Mouse (Mus musculus): ENCODE measurements around the gene Nprl2. TPM values are rescaled to one million over a fixed set of nuclear protein-coding genes. Genes with fewer than 3 reads are reported as not detected.
"Not testable (repeated sequence)": the region's sequence is repeated elsewhere in the genome, so short reads cannot be mapped to it uniquely, and the experiment has no call there.

Gene Nprl2
- total RNA-seq, 1 experiment from 2014 or later, result 12.8 TPM

DNA sequence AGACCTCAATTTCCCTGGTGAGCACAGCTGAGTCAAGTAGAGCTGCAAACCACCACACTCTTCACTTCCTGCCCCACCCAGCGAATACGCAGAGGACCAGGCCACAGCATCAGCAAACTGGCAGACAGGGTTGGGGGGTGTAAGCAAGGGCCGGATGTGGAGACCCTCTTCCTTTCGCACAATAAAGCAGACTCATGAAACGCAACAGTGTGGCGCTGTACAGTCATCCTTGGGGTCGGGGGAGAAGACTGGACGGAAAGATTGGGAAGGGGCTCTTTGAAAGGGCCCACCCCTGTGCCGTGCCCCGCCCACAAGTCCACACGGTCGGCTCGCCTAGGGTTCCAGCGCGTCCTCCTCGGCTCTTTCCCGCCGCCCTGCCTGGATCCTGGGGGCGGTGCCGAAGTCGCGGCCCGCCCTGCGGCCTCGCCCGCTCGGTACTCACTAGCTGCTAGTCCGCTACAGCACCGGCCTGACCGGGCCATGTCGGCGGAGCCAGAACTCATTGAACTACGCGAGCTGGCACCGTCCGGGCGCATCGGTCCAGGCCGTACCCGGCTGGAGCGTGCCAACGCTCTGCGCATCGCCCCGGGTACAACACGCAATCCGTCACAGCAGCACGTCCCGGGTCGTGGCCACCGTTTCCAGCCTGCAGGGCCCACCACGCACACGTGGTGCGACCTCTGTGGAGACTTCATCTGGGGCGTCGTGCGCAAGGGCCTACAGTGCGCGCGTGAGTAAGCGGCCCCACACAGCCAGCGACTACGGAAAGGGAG is 9.3 kb downstream of the Nprl2 start, which contains the start of gene Rassf1:
TSS of gene Rassf1 (plus strand) at position 439 of the 773 bp plus-strand sequence.
- ATAC-seq (replicated peaks; ENCODE audit: low read depth, poor library complexity, severe bottlenecking), result peak; percentile 27

DNA sequence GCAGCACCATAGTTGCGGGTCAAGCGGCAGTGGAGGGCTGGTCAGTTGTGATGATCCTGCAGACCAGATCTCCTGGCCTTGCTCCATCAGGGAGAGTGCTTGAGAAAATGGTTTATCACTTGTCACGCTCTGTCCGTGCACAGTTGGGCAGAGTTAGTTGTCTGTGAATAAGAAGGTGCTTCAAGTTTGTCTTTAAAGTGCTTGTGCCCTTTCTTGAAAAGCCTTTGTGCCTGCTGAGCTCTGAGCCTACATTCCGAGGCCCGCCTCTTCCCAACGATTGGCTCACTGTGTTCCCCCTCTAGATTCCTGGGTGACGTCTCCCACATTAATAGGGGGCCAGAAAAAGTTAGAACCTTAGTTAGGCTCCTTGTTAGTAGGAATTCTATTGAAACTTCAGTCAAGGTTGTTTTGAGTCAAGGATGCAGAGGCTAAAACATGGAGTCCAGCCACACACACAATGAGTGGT is 9.9 kb downstream of the Nprl2 start:
- ATAC-seq (replicated peaks; ENCODE audit: low read depth, poor library complexity, severe bottlenecking), result no peak

DNA sequence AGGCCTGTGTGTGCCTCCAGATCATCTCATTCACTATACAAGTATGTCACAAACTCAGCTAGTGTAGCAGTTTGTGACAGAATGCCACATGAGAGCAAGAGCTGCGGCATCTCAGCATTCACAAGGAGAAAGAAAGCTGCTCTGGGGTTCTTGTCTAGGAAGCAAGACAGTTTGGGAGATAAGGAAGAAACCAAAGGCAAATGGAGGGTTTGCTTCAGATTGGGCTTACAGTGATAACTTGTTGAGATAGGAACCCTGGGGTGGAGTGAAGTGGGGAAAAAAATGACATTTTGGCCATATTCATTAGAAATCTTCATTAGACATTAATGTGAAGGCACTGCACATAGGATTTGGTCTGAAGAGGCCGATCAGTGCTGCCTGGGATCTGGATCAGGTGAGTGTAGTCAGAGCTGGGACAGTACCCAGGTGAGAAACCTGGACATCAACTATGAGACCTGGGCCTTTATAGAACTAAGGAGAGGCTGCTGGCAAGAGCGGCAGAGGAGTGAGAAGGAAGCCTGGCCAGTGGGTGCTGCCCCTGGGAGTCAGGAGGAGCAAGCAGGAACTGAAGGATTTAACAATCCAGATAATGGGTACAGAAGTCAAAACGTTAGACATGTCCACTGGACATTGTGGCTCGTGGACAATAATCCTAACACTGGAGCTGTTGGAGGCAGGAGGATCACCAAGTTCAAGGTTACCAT is 10.8 kb downstream of the Nprl2 start:
- ATAC-seq (replicated peaks; ENCODE audit: low read depth, poor library complexity, severe bottlenecking), result no peak

DNA sequence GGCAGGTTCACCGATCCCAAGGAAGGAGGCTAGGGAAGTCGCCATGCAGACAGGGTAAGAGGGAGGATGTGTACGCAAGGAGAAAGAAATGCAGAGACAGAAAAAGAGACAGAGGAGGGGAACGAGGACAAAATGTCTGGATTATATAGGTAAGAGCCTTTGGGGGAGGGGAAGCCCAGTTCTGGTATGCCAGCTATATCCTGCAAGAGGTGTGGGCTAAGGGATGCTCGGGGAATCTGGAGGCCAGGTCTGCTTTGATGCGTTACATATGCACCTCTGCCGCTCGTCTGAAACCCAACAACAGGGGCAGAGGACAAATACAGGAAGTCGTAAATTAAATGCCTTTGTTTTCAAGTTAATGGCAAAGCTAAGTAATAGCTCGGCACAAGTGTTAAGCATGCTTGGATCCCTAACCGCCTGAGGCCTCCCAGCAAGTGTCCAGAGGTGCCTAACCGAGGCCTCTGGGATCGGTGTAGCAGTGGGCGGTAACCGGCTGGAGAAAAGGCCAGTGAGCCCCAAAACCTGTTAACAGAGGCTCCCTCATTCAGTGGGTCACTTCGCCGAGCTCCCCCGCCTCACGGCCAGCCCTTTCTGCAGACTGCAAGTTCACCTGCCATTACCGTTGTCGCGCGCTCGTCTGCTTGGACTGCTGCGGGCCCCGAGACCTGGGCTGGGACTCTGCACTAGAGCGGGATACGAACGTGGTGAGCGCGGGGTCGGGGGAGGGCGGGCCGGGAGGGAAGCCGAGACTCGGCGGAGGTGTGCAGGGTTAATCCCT is 11.7 kb downstream of the Nprl2 start:
- no peak for ATAC-seq (replicated peaks; ENCODE audit: low read depth, poor library complexity, severe bottlenecking)

DNA sequence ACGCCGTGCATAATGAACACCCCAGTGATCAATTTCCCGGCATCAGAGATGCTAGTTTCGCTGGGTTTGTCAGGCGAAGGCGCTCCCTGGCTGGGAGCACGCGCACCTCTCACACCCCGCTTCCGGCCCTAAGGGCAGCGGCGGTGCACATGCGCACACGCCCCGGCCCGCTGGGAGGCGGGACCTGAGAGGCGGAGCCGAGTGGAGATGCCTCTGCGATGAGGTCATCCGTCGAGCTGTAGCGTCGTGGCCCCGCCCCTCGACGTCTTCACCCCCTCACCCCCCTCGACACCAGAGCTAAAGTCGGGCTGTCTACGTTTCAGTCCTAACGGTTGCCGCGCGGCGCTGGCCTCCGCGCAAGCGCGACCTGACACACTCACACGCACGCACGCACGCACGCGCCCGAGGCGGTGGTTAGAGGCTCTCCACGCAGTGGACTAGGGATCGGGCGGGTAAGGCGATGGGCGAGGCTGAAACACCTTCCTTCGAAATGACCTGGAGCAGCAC is 12.3 kb downstream of the Nprl2 start:
- peak; percentile 82 for ATAC-seq (replicated peaks; ENCODE audit: low read depth, poor library complexity, severe bottlenecking)

DNA sequence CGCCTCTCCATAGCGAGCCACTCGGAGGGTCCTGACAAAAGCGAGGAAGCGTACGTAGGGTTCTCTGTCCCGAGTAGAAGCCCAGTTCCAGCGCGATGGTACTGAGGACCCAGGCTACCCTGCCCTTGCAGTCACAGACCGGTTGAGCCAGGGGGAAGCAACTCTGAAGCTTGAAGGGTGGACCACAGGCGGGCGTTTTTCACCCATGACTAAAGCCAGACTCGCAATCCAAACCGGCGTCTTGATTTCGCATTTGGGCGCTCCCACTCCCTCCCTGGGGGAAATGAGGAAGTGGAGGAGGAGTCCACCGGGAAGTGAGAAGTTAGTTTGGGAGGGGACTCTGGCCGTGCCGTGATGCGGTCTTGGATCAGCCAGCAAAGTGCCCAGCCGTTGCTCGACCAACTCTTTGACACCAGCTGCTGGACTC is 13.0 kb downstream of the Nprl2 start:
- peak; percentile 15; the same call in 1 of the 2 replicates for ATAC-seq (replicated peaks; ENCODE audit: low read depth, poor library complexity, severe bottlenecking)

DNA sequence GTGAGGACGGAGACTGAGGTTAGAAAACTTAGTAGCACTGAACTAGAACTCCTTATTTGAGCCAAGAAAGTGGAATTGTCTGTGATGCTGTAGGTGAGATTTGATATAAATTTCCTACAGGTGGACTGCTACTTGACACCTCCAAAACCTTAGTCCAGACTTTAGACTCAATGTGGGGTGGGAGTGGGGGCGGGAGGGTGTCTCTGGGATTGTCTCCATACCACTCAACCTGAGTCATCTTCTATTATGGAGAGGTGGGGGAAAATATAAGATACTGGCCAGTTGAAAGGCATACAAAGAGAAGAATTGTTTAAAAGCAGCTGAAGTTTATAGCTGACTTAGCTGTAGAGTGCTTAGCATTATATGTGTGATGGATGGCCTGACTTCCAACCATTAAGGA is 13.7 kb downstream of the Nprl2 start:
- no peak for ATAC-seq (replicated peaks; ENCODE audit: low read depth, poor library complexity, severe bottlenecking)

DNA sequence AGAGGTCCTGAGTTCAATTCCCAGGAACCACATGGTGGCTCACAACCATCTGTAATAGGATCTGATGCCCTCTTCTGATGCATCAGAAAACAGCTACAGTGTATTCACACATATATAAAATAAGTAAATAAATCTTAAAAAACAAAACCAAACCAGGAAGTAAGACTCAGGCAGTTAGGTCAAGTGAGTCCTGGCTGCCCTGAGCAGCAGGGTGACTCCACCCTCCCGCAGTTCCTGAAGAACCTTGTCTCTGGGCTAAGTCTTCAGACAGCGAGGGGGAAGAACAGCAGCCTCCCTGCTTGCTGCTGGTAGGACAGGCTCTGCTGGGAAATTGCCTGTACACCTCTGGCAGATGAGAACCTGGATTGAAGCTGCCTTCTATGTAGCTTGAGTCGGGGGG is 14.3 kb downstream of the Nprl2 start:
- ATAC-seq (replicated peaks; ENCODE audit: low read depth, poor library complexity, severe bottlenecking), result no peak

DNA sequence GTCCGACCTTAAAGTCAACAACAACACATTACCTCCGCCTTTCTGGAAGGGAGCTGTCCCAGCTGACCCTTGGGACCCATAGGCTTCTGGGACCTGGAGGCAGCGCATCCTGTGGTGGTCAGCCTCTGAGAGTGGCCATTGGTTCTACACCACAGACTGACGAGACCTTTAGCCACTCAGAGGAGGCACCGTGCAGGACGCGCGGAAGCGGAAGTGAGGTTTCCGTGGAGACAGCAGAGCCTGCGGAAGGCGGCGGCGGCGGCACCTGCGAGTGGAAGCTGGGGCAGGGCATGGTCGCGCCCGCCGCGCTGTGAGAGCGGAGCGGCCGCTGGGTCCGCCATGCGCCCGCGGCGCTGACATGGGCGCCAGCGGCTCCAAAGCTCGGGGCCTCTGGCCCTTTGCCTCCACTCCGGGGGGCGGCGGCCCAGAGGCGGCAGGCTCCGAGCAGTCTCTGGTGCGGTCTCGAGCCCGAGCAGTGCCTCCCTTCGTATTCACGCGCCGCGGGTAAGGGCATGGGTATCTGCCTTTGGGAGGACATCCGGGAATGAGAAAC is 21.1 kb downstream of the Nprl2 start, which contains the start of gene Tusc2:
TSS of gene Tusc2 (plus strand) at position 227 of the 553 bp plus-strand sequence.
- peak; percentile 96 for ATAC-seq (replicated peaks; ENCODE audit: low read depth, poor library complexity, severe bottlenecking)

DNA sequence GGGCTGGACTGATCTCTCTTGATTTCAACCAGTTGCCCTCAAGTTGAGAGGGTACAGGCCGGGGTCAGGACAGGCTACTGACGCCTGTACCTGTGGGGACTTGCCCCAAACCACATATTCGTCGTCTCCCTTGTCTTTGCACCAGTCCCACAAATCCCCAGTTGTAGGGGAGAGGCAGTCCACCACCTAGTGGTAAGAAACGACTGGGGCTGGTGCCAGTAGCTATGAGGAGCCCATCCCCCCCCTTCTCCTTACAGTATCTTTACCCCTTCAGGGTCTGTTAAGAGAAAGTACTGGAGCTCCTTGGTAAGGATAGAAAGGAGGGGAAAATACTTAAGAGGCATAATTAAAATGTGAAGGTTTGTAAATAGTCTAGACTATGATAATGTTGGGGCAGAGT is 23.5 kb downstream of the Nprl2 start:
- ATAC-seq (replicated peaks; ENCODE audit: low read depth, poor library complexity, severe bottlenecking), result not testable (repeated sequence)

DNA sequence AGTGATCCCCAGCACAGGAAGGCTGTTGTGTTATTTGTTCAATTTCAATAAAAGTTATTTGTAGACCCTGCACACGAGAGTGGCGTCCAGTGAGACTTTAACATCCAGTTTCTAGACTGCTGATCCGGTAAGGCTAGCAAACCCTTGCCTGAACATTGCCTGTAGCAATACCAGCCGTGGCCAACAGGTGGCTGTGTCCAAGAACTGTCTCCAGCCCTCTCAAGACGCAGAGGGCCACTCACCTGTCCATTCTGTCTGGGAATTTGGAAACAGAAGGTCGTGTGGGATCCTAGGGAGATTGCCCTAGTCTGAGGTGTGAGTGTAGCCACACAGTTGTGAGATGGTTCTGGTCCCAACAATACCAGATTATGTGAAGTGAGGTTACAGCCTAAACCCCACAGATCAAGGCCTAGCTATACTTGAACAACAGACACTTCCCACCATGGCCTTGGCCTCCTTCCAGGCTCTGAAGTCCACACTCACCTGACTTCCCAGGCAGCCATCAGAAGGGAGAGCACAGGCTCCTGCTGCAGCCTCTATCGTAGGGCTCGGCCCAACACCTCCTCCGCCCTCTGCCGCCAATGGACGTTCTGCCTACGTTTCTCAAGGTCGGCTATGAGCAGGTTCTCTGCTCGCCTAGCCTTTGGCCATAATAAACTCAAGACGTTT is 24.1 kb downstream of the Nprl2 start:
- no peak for ATAC-seq (replicated peaks; ENCODE audit: low read depth, poor library complexity, severe bottlenecking)

DNA sequence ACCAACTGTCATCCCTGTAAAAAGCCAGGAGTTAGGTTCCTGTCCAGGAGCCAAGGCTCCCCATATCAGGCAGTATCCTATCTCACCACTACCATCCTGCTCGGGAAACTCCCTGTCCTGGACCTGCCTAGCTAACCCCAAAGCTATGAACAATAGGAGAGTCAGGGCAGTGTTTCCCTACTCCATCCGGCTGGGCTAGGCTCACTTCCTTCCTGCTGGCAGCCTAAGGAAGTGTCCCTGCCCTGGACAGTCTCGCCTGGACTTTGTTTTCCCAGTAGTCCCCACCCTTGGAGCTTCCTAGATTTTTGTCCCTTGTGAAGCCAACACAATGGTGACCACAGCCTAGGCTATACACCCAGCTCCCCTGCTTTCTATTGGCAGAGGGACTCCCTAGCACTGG is 24.8 kb downstream of the Nprl2 start:
- no peak for ATAC-seq (replicated peaks; ENCODE audit: low read depth, poor library complexity, severe bottlenecking)

DNA sequence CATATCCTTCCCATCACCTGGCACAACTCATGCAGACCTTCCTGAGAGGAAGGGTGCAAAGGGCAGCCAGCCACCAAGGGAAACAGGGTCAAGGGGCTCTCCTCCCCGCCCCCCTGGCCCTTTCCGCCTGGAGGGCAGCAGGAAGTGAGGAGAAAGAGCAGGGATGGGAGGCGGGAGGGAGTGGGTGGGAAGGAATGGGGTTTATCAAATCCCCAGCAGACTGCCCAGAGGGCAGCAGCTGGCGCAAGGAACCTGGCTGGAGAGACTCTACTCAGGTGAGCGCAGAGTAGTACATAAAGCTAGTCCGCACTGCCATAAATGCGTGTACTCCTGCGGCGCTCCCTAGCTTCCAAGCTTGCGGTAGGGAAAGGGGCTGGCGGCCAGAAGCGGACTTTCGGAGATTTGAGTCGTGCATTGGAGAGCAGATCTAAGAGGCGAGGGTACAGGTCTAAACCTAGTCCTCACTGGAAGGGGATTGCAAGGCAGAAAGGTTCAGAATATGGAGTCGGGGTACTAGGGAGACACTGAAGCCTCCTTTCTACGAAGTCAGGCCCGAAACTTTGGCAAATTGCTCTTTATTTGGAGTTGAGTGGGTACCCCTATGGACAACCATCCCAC is 25.8 kb downstream of the Nprl2 start, which contains the start of gene Hyal2:
TSS of gene Hyal2 (plus strand) at position 244 of the 618 bp plus-strand sequence.
- ATAC-seq (replicated peaks; ENCODE audit: low read depth, poor library complexity, severe bottlenecking), result no peak

DNA sequence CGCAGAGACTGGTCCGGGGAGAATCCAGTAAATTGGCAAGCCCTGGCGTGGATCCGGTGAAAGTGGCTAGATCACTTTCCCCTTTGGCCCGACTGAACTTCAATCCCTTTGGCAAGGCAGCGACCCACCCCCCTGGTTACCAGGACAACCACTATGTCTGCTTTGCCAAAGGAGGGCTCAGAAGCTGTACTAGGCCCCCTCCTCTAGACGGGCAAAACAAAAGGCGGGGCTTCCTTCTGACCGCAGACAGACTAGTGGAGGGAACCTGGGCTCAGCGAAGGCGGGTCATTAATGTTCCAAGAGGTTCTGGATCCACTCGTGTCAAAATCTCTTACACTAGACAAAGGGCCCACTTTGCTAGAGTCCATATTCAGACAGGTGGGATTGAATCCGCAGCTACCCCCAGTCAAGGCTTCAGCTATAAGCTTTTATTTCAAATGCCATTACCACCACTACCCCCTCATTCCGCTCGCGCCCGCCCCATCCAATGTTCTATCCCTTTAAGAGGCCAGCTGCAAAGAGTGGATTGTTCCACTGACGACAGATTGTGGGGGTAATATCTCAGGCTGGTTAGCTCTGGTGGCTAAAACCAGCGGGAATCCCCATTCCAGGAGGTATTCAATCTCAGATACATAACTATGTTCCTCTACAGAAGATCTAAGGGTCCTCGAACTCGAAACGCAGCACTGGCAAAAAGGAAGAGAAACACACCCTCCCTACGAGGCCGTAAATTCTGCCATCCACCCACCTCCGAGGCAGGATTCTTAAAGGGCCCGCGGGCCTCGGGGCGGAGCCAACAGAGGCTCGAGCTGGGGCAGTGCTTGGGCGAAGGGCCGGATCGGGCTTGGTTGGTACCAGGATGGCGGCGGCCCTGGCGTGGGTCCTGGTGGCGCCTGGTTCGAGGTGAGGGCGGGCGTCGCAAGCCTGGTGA is 26.6 kb downstream of the Nprl2 start:
- ATAC-seq (replicated peaks; ENCODE audit: low read depth, poor library complexity, severe bottlenecking), result peak; percentile 75

DNA sequence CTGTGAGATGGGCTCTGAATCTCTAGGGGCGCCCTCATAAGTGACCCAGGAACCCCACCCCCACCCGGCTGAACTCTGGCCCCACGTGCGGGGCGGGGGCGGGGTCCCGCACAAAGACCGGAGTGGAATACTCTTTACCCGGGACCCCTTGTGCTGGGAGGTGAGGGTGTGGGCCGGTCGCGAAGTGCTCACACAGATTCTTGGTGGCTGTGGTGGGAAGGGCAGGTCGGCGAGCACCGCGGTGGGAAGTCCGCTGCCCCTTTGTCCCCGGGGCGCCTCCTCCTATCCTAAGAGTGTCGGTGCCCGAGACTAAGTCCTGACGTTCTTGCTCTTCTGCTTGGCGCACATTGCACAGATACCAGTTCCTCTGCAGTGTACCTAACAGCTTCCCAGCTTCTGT is 27.2 kb downstream of the Nprl2 start:
- ATAC-seq (replicated peaks; ENCODE audit: low read depth, poor library complexity, severe bottlenecking), result peak; percentile 10; the same call in 1 of the 2 replicates

DNA sequence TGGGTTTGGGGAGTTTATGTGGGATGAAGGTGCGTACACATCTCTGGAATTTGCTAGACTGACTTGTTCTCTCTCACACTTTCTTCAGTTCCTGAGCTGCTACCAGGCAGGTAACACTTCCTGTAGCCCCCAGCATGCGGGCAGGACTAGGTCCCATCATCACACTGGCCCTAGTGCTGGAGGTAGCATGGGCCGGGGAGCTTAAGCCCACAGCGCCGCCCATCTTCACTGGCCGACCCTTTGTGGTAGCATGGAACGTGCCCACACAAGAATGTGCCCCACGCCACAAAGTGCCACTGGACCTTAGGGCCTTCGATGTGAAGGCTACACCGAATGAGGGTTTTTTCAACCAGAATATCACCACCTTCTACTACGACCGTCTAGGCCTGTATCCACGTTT is 28.0 kb downstream of the Nprl2 start:
- ATAC-seq (replicated peaks; ENCODE audit: low read depth, poor library complexity, severe bottlenecking), result no peak

DNA sequence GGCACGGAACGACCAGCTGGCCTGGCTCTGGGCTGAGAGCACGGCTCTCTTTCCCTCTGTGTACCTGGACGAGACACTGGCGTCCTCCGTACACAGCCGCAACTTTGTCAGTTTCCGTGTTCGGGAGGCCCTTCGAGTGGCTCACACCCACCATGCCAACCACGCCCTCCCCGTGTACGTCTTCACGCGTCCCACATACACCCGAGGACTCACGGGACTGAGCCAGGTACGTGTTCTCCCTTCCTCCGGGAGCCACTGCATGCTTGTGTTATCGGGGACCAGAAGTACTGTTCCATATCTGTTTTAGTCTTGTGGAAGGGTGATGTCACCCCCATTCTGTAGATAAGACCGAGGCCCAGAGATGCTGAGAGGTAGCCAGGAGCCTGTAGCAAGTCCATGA is 28.8 kb downstream of the Nprl2 start:
- no peak for ATAC-seq (replicated peaks; ENCODE audit: low read depth, poor library complexity, severe bottlenecking)
